Mouse (Mus musculus) thymus, postnatal 0 days (tissue): ENCODE measurements around the gene Grasp. TPM values are rescaled to one million over a fixed set of nuclear protein-coding genes. Genes with fewer than 3 reads are reported as not detected.

Source experiments
- DNase-seq: peaks from one replicate; pipeline ENCODE4 v3.0.0-alpha.2; 2015; ENCODE audit warnings: low spot score
- polyA plus RNA-seq: library from polyadenylated mRNA; unstranded; fragments of >200 nt; fragmentation: Nextera tagmentation; extraction: Ambion mirVana; gene quantifications from 2 replicates; pipeline ENCODE4 v1.2.1, GENCODE M21; 2015

Gene Grasp
- polyA plus RNA-seq, 1 experiment from 2014 or later, result 1.2 TPM

GRCm38 (mm10) chr15:101224977-101225376 lies 989 bp downstream of the Grasp start:
- DNase-seq, result no peak

DNA sequence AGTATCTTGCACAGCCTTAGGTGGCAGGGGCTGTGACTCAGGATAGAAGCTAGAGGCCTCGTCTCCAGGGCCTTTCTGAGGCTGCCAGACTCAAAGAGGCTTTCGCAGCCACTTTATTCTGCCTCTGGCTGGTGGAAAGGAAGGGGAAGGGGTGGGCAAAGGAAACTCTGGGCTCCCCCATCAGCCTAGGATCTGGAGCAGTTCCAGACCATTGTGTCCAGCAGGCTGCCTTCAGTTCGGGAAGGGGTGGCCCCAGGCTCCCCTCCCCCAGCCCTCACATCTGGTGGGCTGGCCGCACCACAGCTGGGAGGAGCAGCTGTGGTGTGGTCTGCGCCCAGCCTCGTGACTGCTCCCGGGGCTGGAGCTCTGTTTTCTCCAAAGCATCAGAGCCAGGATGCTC lies 4.0 kb downstream of the Grasp start:
- peak; percentile 37 for DNase-seq

DNA sequence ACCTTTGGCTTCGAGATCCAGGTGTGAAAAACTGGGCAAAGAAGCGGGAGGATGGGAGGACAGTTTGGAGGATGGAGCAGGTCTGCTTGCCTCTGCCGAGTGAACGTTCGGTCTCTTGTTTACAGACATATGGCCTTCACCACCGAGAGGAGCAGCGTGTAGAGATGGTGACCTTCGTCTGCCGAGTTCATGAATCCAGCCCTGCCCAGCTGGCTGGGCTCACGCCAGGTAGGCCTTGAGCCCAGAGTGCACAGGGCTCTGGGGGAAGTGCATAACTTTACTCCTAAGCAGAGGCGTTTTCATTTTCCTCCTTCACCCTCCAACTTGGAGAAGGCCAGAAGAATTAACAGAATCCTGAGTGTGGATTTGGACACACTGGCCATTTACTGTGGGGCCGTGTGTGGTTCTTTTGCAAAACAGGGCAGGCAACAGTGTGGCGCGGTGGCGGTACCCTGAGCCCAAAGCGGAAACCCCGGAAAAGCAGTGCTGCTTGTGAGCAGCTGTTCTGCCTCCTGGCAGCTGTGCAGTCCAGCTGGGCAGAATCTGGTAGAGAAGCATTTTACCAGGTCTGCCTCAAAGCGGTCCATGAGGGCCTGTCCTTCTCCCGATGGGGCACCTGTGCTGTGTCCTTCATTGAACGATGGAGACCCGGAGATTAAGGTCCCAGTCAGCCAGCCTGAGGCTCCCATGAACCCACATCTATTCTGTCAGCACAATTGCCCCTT lies 5.0 kb downstream of the Grasp start:
- DNase-seq, result no peak

GRCm38 (mm10) chr15:101230503-101230902 lies 6.5 kb downstream of the Grasp start:
- no peak for DNase-seq

DNA sequence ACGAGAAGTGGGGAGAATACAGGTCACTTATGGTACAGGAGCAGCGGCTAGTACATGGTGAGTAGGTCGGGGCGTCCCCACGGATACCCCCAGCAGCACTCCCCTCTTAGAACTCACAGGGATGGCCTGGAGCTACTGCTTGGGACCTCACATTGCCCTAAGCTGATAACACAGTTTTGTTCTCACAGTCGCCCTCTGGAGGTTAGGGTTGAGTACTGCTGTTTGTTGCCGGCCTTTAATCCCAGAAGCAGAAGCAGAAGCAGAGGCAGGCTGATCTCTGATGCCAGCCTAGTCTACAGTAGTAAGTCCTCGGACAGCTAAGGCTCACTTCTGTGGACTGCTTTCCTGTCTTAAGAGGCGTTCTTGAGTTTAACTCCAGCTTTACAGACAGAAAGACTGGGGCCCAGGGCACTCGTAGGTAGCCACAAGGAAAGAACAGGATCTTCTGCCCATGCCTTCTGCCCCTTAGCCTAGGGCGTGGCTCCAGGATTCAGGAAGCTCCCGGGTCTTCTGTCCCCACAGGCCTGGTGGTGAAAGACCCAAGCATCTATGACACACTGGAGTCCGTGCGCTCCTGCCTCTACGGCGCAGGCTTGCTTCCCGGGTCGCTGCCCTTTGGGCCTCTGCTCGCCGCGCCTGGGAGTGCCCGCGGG lies 7.1 kb downstream of the Grasp start:
- DNase-seq, result no peak

DNA sequence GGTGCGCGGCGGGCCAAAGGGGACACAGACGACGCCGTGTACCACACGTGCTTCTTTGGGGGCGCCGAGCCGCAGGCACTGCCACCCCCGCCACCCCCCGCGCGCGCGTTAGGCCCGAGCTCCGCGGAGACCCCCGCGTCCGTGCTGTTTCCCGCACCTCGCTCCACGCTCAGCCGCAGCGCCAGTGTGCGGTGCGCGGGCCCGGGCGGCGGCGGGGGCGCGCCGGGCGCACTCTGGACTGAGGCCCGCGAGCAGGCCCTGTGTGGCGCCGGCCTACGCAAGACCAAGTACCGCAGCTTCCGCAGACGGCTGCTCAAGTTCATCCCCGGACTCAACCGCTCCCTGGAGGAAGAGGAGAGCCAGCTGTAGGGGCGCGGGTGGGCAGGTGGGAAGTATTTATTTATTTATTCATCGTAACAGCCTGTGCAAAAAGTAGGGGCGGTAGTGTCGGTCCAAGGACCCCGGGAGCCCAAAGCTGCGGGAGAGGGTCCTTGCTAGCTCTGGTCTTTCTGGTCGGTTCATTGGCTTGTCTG lies 7.7 kb downstream of the Grasp start:
- DNase-seq, result no peak

DNA sequence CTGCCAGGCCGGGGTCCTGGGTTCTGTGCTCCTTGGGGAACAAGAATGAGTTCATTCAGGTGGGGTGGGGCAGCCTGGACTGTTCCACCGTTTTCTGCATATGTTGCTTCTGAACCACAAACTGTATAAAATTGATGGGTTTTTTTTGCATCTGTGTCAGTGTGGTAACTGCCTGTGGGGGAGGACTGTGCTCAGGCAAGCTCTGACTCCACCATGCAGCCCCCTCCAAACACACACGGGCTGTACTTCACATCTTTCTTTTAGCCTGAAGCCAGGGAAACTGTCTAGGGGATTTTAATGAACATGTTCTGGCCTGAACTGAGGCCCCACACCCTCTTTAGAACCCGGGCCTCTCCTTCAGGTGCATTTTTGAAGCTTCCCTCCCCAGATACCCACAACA lies 8.6 kb downstream of the Grasp start:
- peak; percentile 63 for DNase-seq

GRCm38 (mm10) chr15:101233183-101233582 lies 9.2 kb downstream of the Grasp start:
- no peak for DNase-seq

- DNase-seq, result no peak
Measured at GRCm38 (mm10) chr15:101233641-101234275, 9.8 kb downstream of the Grasp start.

DNA sequence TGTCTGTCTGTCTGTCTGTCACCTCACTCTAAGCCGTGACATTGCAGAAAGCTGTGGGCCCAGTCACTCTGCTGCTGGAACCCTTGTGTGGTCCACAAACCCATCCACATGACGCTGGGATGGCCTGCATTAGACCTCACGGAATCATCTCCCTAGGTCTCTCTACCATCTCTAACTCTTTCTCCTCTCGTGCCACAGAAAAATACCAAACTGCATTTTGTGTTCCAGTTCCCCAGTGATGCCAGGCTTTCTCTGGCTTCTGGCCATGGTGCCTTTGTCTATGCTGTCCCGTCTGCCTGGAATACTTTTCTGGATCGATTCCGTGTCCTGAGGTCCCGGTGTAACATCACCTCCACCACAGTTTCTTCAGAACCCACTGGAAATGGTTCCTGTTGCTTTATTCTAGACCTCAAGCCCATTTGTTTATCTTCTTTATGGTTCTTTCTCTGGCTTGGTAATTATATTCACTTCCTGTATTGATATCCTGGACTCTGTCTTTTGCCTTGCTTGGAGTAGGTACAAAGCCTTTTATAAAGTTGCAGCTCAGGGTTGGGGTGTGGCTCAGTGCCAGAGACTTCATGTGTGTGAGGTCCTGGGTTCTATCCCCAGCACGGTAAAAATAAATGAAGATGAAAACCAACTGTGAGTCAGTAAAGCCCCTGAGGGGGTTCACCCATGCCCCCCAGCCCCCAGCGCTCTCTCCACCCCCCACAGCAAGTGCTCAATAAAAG lies 10.8 kb downstream of the Grasp start:
- DNase-seq, result no peak

GRCm38 (mm10) chr15:101235342-101235698 lies 11.3 kb downstream of the Grasp start:
- peak; percentile 91 for DNase-seq

GRCm38 (mm10) chr15:101235728-101236327 lies 11.8 kb downstream of the Grasp start:
- DNase-seq, result no peak

GRCm38 (mm10) chr15:101236878-101237277 lies 12.9 kb downstream of the Grasp start:
- DNase-seq, result peak; percentile 65

GRCm38 (mm10) chr15:101238885-101239511 lies 15.0 kb downstream of the Grasp start:
- DNase-seq, result peak; percentile 82

- no peak for DNase-seq
Measured at GRCm38 (mm10) chr15:101239821-101240220, 15.8 kb downstream of the Grasp start.

GRCm38 (mm10) chr15:101240799-101241204 lies 16.8 kb downstream of the Grasp start:
- DNase-seq, result peak; percentile 89

DNA sequence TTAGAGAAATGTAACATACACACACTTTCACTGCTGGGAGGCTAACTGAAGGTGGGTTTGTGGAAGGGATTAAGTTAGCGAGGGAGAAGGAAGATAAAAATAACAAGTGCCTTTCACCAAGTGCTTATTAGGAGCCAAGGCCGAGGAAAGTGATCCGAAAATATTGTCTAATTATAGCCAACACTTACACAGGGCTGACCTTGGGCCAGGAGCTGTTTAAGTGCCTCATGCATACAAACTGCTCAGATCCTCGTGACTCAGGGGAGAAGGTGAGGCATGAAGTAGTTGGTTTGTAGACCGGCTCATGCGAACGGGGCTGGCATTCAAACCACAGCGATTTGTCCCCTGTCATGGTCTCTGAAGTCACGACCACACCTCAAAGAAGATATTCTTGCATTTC lies 17.2 kb downstream of the Grasp start:
- no peak for DNase-seq

DNA sequence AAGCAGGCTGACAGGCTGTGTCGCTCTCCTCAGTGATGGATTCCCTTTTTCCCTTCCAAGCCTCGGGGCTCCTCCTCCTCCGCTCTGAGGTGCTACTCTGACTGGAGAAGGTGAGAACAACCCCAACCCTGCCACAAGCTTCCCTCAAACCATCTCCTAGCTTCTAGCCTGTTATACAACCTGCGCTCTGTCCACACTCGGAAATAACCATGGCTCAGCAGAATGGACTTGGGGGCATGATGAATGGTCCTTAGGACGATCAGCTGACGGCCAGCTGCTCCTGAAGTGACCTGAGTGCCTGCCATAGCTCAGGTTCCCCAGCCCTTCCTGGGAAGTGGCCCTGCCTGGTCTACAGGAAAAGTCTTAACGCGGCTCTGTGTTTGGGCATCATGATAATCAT lies 17.9 kb downstream of the Grasp start:
- no peak for DNase-seq

DNA sequence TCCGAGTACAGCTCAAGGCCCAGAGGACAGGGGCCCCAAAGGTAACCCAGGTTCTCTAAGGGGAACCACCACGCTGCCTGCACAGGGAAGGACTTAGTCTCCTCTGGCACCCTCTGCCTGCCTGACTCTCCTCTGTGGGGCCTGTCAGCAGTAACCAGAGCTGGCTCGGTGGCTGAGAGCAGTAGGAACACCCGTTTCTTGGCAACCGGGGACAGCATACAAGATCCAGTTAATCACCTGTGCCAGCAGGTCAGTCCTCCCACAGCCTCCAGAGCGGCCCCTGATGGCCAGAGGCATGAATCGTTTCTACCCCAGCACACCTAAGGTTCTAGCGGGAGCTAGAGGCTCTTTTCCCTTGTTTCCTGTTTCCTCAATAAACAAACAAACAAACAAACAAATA lies 18.7 kb downstream of the Grasp start:
- DNase-seq, result no peak

- DNase-seq, result peak; percentile 42
Measured at GRCm38 (mm10) chr15:101244012-101244411, 20.0 kb downstream of the Grasp start.
